Comparison of ENCODE assay signal across 20 mouse cellular contexts in the genomic region with DNA sequence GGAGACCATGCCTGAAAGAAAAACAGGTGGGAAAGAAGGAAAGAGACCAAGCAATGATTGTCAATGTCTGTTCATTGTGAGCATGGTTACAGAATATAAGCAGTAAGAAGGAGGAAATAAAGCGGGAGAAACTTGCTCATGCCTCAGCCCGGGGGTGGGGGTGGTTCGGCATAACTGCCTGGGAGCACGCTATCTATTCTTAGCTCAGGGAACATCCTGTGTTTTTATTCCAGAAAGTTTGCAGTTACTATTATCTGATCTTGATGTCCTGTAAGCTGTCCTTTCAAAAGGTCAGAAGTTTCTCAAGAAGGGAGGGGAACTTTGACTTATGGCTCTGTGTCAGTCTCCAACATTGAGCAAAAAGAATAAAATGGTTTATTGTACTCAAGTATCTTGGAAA.
"Had no signal": no experiment of that assay in that cellular context is flagged by ENCODE, and none has a peak within 500 bp of the region (broad histone marks: within the 10 kb centered on the region; RNA-seq: fewer than 3 reads in every experiment).

No protein-coding gene starts in this region.

- H3K4me1 ChIP-seq: intestine, embryonic 15.5 days; kidney, embryonic 15.5 days; limb, embryonic 10.5 days; limb, embryonic 13.5 days; liver, embryonic 13.5 days; lung, embryonic 15.5 days; midbrain, embryonic 13.5 days; neural tube, embryonic 13.5 days; stomach, embryonic 15.5 days had no signal

- DNase-seq: kidney, adult 11 months; kidney, adult 8-10 months; kidney, postnatal 14 days; layer of hippocampus, adult 9-11 months; liver, embryonic 13.5 days; retina, postnatal 1 day; right cerebral cortex, postnatal 25 days; spleen, adult 18-20 months; thymus, adult 18-20 months; thymus, postnatal 4 days had no signal

- H3K4me3 ChIP-seq: intestine, embryonic 15.5 days; kidney, embryonic 15.5 days; layer of hippocampus, adult 2 months; limb, embryonic 10.5 days; limb, embryonic 13.5 days; liver, embryonic 13.5 days; lung, embryonic 15.5 days; midbrain, embryonic 13.5 days; myocyte; neural tube, embryonic 13.5 days; stomach, embryonic 15.5 days had no signal
